Mouse (Mus musculus) myocyte (in vitro differentiated cells): Measurements from ENCODE around the gene Faap100.

ENCODE experiments used
- CEBPB ChIP-seq: IDR thresholded peaks from 2 replicates; pipeline ENCODE4 v1.6.1; 2011; ENCODE audit warnings: mild to moderate bottlenecking, moderate library complexity; ENCODE audit not compliant: poor library complexity, insufficient read depth, severe bottlenecking
- E2F4 ChIP-seq: IDR thresholded peaks from one replicate; pipeline ENCODE4 v1.6.1; 2011; ENCODE audit warnings: mild to moderate bottlenecking, control low read depth, moderate library complexity; ENCODE audit not compliant: insufficient read depth
- MAX ChIP-seq: IDR thresholded peaks from one replicate; pipeline ENCODE4 v1.6.1; 2011; ENCODE audit warnings: low read depth, mild to moderate bottlenecking, control low read depth
- MYOD1 ChIP-seq, 3 experiments: IDR thresholded peaks; one replicate each; pipeline ENCODE4 v1.6.1; 2011; ENCODE audit warnings: control low read depth in 2 of 3, low read depth in 2 of 3, mild to moderate bottlenecking in 2 of 3, moderate library complexity in 1 of 3; ENCODE audit not compliant: insufficient read length in 2 of 3, control insufficient read depth in 1 of 3
- MYOG ChIP-seq, 3 experiments: IDR thresholded peaks; one replicate each; pipeline ENCODE4 v1.6.1; 2011; ENCODE audit warnings: control low read depth in 2 of 3, low read depth in 2 of 3, mild to moderate bottlenecking in 2 of 3; ENCODE audit not compliant: insufficient read length in 2 of 3, control insufficient read depth in 1 of 3, insufficient read depth in 1 of 3
- POLR2A ChIP-seq: IDR thresholded peaks from one replicate; pipeline ENCODE4 v1.6.1; 2011; ENCODE audit warnings: low read depth, mild to moderate bottlenecking, control low read depth, moderate library complexity; ENCODE audit not compliant: insufficient read length
- POLR2AphosphoS2 ChIP-seq: IDR thresholded peaks from one replicate; pipeline ENCODE4 v1.6.1; 2011; ENCODE audit warnings: low read depth, control low read depth; ENCODE audit not compliant: insufficient read length
- SRF ChIP-seq: IDR thresholded peaks from one replicate; pipeline ENCODE4 v1.6.1; 2011; ENCODE audit warnings: low read depth; ENCODE audit not compliant: control insufficient read depth, insufficient read length
- TCF12 ChIP-seq: IDR thresholded peaks from one replicate; pipeline ENCODE4 v1.6.1; 2011; ENCODE audit warnings: mild to moderate bottlenecking, control low read depth; ENCODE audit not compliant: poor library complexity, insufficient read depth, severe bottlenecking
- TCF3 ChIP-seq: IDR thresholded peaks from one replicate; pipeline ENCODE4 v1.6.1; 2011; ENCODE audit warnings: low read depth, control low read depth; ENCODE audit not compliant: insufficient read length
- USF1 ChIP-seq: IDR thresholded peaks from one replicate; pipeline ENCODE4 v1.6.1; 2011; ENCODE audit warnings: low read depth, mild to moderate bottlenecking, control low read depth, moderate library complexity

DNA sequence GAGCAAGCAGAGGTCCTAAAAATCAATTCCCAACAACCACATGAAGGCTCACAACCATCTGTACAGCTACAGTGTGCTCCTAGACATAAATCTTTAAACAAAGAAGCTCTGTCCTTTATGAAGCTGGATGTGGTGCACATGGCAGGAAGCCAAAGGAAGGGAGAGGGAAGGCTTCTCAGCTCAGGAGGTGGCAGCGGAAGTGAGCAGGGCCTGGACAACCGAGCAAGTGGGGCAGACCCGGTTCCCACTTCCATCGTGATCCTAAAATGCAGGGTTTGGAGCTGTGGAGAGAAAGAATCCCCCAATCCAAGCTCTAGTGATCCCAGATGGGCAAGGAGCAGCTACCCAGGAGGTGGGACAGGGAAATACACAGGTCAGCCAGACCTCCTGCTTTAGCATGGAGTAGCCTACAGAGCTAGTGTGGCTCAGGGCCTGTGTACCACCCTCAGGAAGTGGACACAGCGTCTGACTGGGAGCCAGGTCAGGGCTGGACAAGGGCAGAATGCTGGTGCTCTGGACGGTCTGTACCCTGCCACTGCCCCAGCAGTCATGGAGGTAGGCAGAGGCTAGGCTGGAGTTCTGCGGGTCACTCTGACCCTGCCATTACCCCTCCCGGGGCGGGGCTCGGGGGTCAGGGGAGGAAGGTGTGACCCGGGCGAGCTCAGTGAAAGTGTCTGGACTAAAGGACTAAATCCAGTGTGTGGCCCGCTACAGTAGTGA, 25.8 kb downstream of the Faap100 start:
- TF ChIP-seq USF1 (no peak), SRF (no peak), TCF12 (no peak), MYOG (IDR thresholded peaks at IDR 0.05; ENCODE audit: control insufficient read depth in 1 of 3, insufficient read depth in 1 of 3, insufficient read length in 2 of 3, low read depth in 2 of 3) (no peak), TCF3 (no peak), E2F4 (no peak), POLR2AphosphoS2 (no peak), POLR2A (no peak), MAX (no peak), MYOD1 (IDR thresholded peaks at IDR 0.05; ENCODE audit: control insufficient read depth in 1 of 3, insufficient read length in 2 of 3, low read depth in 2 of 3) (no peak), CEBPB (no peak)
